Mouse (Mus musculus) embryonic facial prominence, embryonic 15.5 days (tissue): ENCODE measurements around the gene Arhgap24. TPM values are rescaled to one million over a fixed set of nuclear protein-coding genes. Genes with fewer than 3 reads are reported as not detected.
A peak's percentile ranks its signal among the peaks of the same experiment; 100 is the strongest.

Experiments used
- ATAC-seq: fragments of 200-750 bp; cut with Nextera tagmentation; 2 replicates; pipeline ENCODE4 v1.8.0; 2017; ENCODE audit warnings: low read depth, moderate TSS enrichment; ENCODE audit not compliant: insufficient number of reproducible peaks, low FRiP score, low TSS enrichment
- H3K27ac ChIP-seq: fragments of 300-500 bp; sonication (generic); replicated peaks from 2 replicates; pipeline ENCODE4 v1.5.1; 2015; ENCODE audit warnings: mild to moderate bottlenecking, inconsistent platforms
- H3K27me3 ChIP-seq: fragments of 300-500 bp; sonication (generic); 2 replicates; pipeline ENCODE4 v1.6.1; 2015; ENCODE audit warnings: inconsistent platforms
- H3K36me3 ChIP-seq: fragments of 300-500 bp; sonication (generic); 2 replicates; pipeline ENCODE4 v1.6.1; 2015; ENCODE audit warnings: mild to moderate bottlenecking, inconsistent platforms
- H3K4me1 ChIP-seq: fragments of 300-500 bp; sonication (generic); 2 replicates; pipeline ENCODE4 v1.6.1; 2015; ENCODE audit warnings: inconsistent platforms
- H3K4me2 ChIP-seq: fragments of 300-500 bp; sonication (generic); replicated peaks from 2 replicates; pipeline ENCODE4 v1.6.1; 2015; ENCODE audit warnings: mild to moderate bottlenecking, inconsistent platforms
- H3K4me3 ChIP-seq: fragments of 300-500 bp; sonication (generic); replicated peaks from 2 replicates; pipeline ENCODE4 v1.5.1; 2015; ENCODE audit warnings: mild to moderate bottlenecking, inconsistent platforms
- H3K9ac ChIP-seq: fragments of 300-500 bp; sonication (generic); 2 replicates; pipeline ENCODE4 v1.6.1; 2015; ENCODE audit warnings: inconsistent platforms
- H3K9me3 ChIP-seq: fragments of 300-500 bp; sonication (generic); replicated peaks from 2 replicates; pipeline ENCODE4 v1.6.1; 2016; ENCODE audit warnings: inconsistent platforms
- WGBS: fragments of 180-500 bp; shearing (Covaris S2); methylation state at CpG from one replicate; pipeline ENCODE4 v1.1.7; 2015; 5-methylcytosine and 5-hydroxymethylcytosine counted together
- polyA plus RNA-seq: library from polyadenylated mRNA; unstranded; fragments of >200 nt; fragmentation: Nextera tagmentation; extraction: Ambion mirVana; gene quantifications from 2 replicates; pipeline ENCODE4 v1.2.1, GENCODE M21; 2015

Gene Arhgap24
- polyA plus RNA-seq, 1 experiment from 2014 or later: 34.0 TPM

GRCm38 (mm10) chr5:102719368-102719972 lies 238.3 kb downstream of the Arhgap24 start:
- H3K27ac ChIP-seq: 0 out of 2 replicates have a peak overlapping the region, but pooled peaks have one; percentile 7
- no peak overlapping the region for H3K4me2 ChIP-seq
- no peaks in the 10 kb centered on the region for H3K36me3 ChIP-seq
- 43% methylated on average over 8 of the region's 8 CpGs for WGBS
- H3K4me1 ChIP-seq: peaks cover 16% of the 10 kb centered on the region
- no peak overlapping the region for H3K9ac ChIP-seq
- no peak overlapping the region for H3K4me3 ChIP-seq
- ATAC-seq: peak; percentile 66
- H3K27me3 ChIP-seq: no peaks in the 10 kb centered on the region
- no peaks in the 10 kb centered on the region for H3K9me3 ChIP-seq

DNA sequence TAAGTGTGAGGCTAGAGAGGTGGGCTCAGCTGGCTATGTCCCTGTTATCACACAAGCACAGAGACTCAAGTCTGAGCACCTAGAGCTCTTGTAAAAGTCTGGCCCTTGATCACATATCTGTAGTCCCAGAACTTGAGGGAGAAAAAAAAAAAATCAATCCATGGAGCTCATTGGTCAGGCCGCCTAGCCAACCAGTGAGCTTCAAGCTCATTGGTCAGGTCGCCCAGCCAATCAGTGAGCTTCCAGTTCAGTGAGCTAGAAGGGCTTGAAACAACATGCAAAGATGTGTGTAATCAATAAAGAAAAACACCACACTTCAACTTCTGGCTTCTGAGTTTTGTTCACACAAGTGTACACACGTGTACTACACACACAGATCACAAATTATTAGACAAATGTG lies 242.4 kb downstream of the Arhgap24 start:
- Histone ChIP-seq H3K4me1 (peaks cover 30% of the 10 kb centered on the region), H3K27ac (no peak overlapping the region), H3K27me3 (no peaks in the 10 kb centered on the region), H3K4me3 (no peak overlapping the region), H3K4me2 (no peak overlapping the region), H3K9me3 (no peaks in the 10 kb centered on the region), H3K9ac (no peak overlapping the region), H3K36me3 (no peaks in the 10 kb centered on the region)
- 95% methylated on average over 3 of the region's 3 CpGs for WGBS
- ATAC-seq: no peak

- no peaks in the 10 kb centered on the region for H3K9me3 ChIP-seq
- 0 out of 2 replicates have a peak overlapping the region, but pooled peaks have one; percentile 9 for H3K9ac ChIP-seq
- H3K27me3 ChIP-seq: no peaks in the 10 kb centered on the region
- no peak for ATAC-seq
- no peaks in the 10 kb centered on the region for H3K36me3 ChIP-seq
- 13% methylated on average over 9 of the region's 9 CpGs for WGBS
- H3K27ac ChIP-seq: peak overlapping the region; percentile 70
- H3K4me2 ChIP-seq: peak overlapping the region; percentile 27
- peak overlapping the region; percentile 29 for H3K4me3 ChIP-seq
- peaks cover 23% of the 10 kb centered on the region for H3K4me1 ChIP-seq
Measured at GRCm38 (mm10) chr5:102724813-102725348, 243.7 kb downstream of the Arhgap24 start.

- Histone ChIP-seq H3K27me3 (no peaks in the 10 kb centered on the region), H3K4me3 (peak overlapping the region; percentile 29), H3K27ac (peak overlapping the region; percentile 70), H3K36me3 (no peaks in the 10 kb centered on the region), H3K9ac (0 out of 2 replicates have a peak overlapping the region, but pooled peaks have one; percentile 9), H3K4me1 (peaks cover 21% of the 10 kb centered on the region), H3K9me3 (no peaks in the 10 kb centered on the region), H3K4me2 (peak overlapping the region; percentile 27)
- no peak for ATAC-seq
- WGBS: 54% methylated on average over 6 of the region's 6 CpGs
Measured at GRCm38 (mm10) chr5:102725365-102725764, 244.2 kb downstream of the Arhgap24 start.

GRCm38 (mm10) chr5:102726985-102727384 lies 245.8 kb downstream of the Arhgap24 start:
- Histone ChIP-seq H3K9me3 (no peaks in the 10 kb centered on the region), H3K27me3 (no peaks in the 10 kb centered on the region), H3K9ac (no peak overlapping the region), H3K4me3 (no peak overlapping the region), H3K27ac (no peak overlapping the region), H3K36me3 (no peaks in the 10 kb centered on the region), H3K4me2 (no peak overlapping the region), H3K4me1 (peaks cover 21% of the 10 kb centered on the region)
- no peak for ATAC-seq
- whole genome bisulfite sequencing: 56% methylated on average over 4 of the region's 4 CpGs

- no peaks in the 10 kb centered on the region for H3K9me3 ChIP-seq
- no peak overlapping the region for H3K4me3 ChIP-seq
- ATAC-seq: no peak
- H3K27me3 ChIP-seq: no peaks in the 10 kb centered on the region
- no peak overlapping the region for H3K9ac ChIP-seq
- no peak overlapping the region for H3K4me2 ChIP-seq
- no peaks in the 10 kb centered on the region for H3K36me3 ChIP-seq
- H3K27ac ChIP-seq: no peak overlapping the region
- peaks cover 21% of the 10 kb centered on the region for H3K4me1 ChIP-seq
Measured at GRCm38 (mm10) chr5:102728531-102728930, 247.3 kb downstream of the Arhgap24 start.

DNA sequence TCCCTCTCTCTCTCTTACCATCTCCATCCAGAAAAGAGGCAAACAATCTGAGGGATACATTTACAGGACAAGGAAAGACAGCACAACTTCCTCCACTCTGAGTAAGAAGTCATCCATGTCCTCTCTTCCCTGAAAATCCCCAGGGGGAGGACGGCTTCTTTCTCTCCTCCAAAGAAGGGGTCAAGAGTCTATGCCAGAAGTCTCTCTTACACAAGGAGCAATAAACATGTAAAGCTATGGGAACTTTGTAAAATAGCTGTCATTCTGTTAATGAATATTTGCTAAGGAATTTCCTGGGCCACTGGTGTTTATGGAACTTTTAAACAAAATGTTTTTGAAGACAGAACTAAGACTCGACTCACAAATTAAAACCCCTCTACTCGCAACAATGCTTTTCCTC lies 248.3 kb downstream of the Arhgap24 start:
- no peak for ATAC-seq
- Histone ChIP-seq H3K9me3 (no peaks in the 10 kb centered on the region), H3K27ac (0 out of 2 replicates have a peak overlapping the region, but pooled peaks have one; percentile 51), H3K4me2 (no peak overlapping the region), H3K36me3 (no peaks in the 10 kb centered on the region), H3K4me3 (no peak overlapping the region), H3K27me3 (no peaks in the 10 kb centered on the region), H3K4me1 (peaks cover 14% of the 10 kb centered on the region), H3K9ac (no peak overlapping the region)
- WGBS: 63% methylated on average over 3 of the region's 3 CpGs

- no peaks in the 10 kb centered on the region for H3K36me3 ChIP-seq
- peak overlapping the region; percentile 68 for H3K27ac ChIP-seq
- WGBS: 35% methylated on average over 5 of the region's 5 CpGs
- H3K9me3 ChIP-seq: no peaks in the 10 kb centered on the region
- H3K9ac ChIP-seq: no peak overlapping the region
- H3K27me3 ChIP-seq: no peaks in the 10 kb centered on the region
- peak; percentile 72 for ATAC-seq
- H3K4me3 ChIP-seq: no peak overlapping the region
- H3K4me2 ChIP-seq: no peak overlapping the region
- peaks cover 9% of the 10 kb centered on the region; the same call in 1 of the 2 replicates for H3K4me1 ChIP-seq
Measured at GRCm38 (mm10) chr5:102736131-102736530, 254.9 kb downstream of the Arhgap24 start.

- Histone ChIP-seq H3K4me3 (no peak overlapping the region), H3K9me3 (no peaks in the 10 kb centered on the region), H3K4me2 (no peak overlapping the region), H3K4me1 (peaks cover 4% of the 10 kb centered on the region; the same call in 1 of the 2 replicates), H3K9ac (no peak overlapping the region), H3K27me3 (no peaks in the 10 kb centered on the region), H3K36me3 (no peaks in the 10 kb centered on the region), H3K27ac (no peak overlapping the region)
- 56% methylated on average over 5 of the region's 5 CpGs for WGBS
- no peak for ATAC-seq
Measured at GRCm38 (mm10) chr5:102742554-102743255, 261.5 kb downstream of the Arhgap24 start.

- no peaks in the 10 kb centered on the region for H3K9me3 ChIP-seq
- no peaks in the 10 kb centered on the region for H3K36me3 ChIP-seq
- H3K27ac ChIP-seq: no peak overlapping the region
- H3K4me2 ChIP-seq: no peak overlapping the region
- no peak for ATAC-seq
- H3K27me3 ChIP-seq: no peaks in the 10 kb centered on the region
- H3K4me3 ChIP-seq: no peak overlapping the region
- no peak overlapping the region for H3K9ac ChIP-seq
- 54% methylated on average over 3 of the region's 3 CpGs for WGBS
- peaks cover 7% of the 10 kb centered on the region; the same call in 1 of the 2 replicates for H3K4me1 ChIP-seq
Measured at GRCm38 (mm10) chr5:102743436-102743835, 262.2 kb downstream of the Arhgap24 start.

DNA sequence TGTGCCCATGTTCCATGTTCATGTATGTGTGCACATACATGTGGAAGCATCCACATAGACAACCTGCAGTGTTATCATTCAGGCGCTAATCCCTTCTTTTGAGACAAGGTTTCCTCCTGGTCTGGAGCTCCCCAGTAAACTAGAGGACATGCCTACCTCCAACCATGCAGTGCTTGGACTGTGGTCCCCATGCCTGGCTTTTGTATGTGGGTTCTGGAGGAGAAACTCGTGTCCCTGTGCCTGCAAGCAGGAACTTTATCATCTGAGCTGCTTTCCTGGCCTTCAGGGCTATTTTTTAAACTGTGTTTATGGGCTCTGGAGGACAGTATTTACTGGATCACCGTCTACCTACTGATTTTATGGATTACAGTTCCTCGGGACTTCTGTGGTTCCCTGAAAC lies 262.9 kb downstream of the Arhgap24 start:
- Histone ChIP-seq H3K9ac (no peak overlapping the region), H3K9me3 (no peaks in the 10 kb centered on the region), H3K4me2 (no peak overlapping the region), H3K4me1 (peaks cover 10% of the 10 kb centered on the region; the same call in 1 of the 2 replicates), H3K27ac (no peak overlapping the region), H3K36me3 (no peaks in the 10 kb centered on the region), H3K4me3 (no peak overlapping the region), H3K27me3 (no peaks in the 10 kb centered on the region)
- 75% methylated on average over 4 of the region's 4 CpGs for WGBS
- no peak for ATAC-seq
